In genomic region chr4:37974891-37975448, GRCm38 (mm10) we compare ENCODE assay signal across 20 mouse cellular contexts.
DNase-seq lines count a peak whose midpoint lies in the region; ATAC-seq lines count a peak whose summit lies in the region.
"Had no signal": no experiment of that assay in that cellular context is flagged by ENCODE, and none has a peak within 500 bp of the region (broad histone marks: within the 10 kb centered on the region; RNA-seq: fewer than 3 reads in every experiment).

No protein-coding gene starts in this region.

- WGBS in forebrain, embryonic 15.5 days = 70% methylated on average over 7 of the region's 7 CpGs
- WGBS in forebrain, embryonic 11.5 days = 87% methylated on average over 7 of the region's 7 CpGs

- H3K4me3 ChIP-seq in forebrain, embryonic 15.5 days = no peak overlapping the region
- H3K4me3 ChIP-seq in forebrain, embryonic 11.5 days (ENCODE audit: low read depth, low read length) = no peak overlapping the region
- H3K4me3 ChIP-seq: layer of hippocampus, adult 2 months; midbrain, embryonic 12.5 days had no signal

- H3K27ac ChIP-seq in forebrain, embryonic 15.5 days (replicated peaks) = no peak overlapping the region
- H3K27ac ChIP-seq in forebrain, embryonic 11.5 days (ENCODE audit: low read depth, low read length) = no peak overlapping the region
- H3K27ac ChIP-seq: layer of hippocampus, adult 2 months; midbrain, embryonic 12.5 days had no signal

- no peaks in the 10 kb centered on the region for H3K4me1 ChIP-seq in forebrain, embryonic 15.5 days
- no peaks in the 10 kb centered on the region for H3K4me1 ChIP-seq in forebrain, embryonic 11.5 days (replicated peaks; ENCODE audit: control insufficient read depth, insufficient read depth, low read length)
- H3K4me1 ChIP-seq: midbrain, embryonic 12.5 days had no signal

- H3K4me2 ChIP-seq in forebrain, embryonic 15.5 days (replicated peaks) = no peak overlapping the region
- H3K4me2 ChIP-seq in forebrain, embryonic 11.5 days (ENCODE audit: low read depth, low read length, severe bottlenecking) = no peak overlapping the region
- H3K4me2 ChIP-seq: heart, embryonic 11.5 days; liver, embryonic 11.5 days; midbrain, embryonic 12.5 days had no signal

- no peaks in the 10 kb centered on the region for H3K36me3 ChIP-seq in forebrain, embryonic 15.5 days
- H3K36me3 ChIP-seq in forebrain, embryonic 11.5 days (ENCODE audit: control insufficient read depth, insufficient read depth, low read length) = no peaks in the 10 kb centered on the region
- H3K36me3 ChIP-seq: midbrain, embryonic 12.5 days had no signal

- H3K9ac ChIP-seq in forebrain, embryonic 15.5 days (replicated peaks) = no peak overlapping the region
- no peak overlapping the region for H3K9ac ChIP-seq in forebrain, embryonic 11.5 days (ENCODE audit: low read length)
- H3K9ac ChIP-seq: midbrain, embryonic 12.5 days had no signal

- ATAC-seq in forebrain, embryonic 15.5 days (replicated peaks) = peak; percentile 75
- ATAC-seq in forebrain, embryonic 11.5 days (replicated peaks; ENCODE audit: low FRiP score) = no peak
- ATAC-seq: hindbrain, embryonic 16.5 days; intestine, postnatal 0 days had no signal

- H3K9me3 ChIP-seq in forebrain, embryonic 15.5 days = no peaks in the 10 kb centered on the region
- H3K9me3 ChIP-seq in forebrain, embryonic 11.5 days (ENCODE audit: control insufficient read depth, low read length) = no peaks in the 10 kb centered on the region
- H3K9me3 ChIP-seq: midbrain, embryonic 12.5 days had no signal

- DNase-seq in forebrain, embryonic 11.5 days (ENCODE audit: low spot score) = no peak
- DNase-seq in layer of hippocampus, postnatal 14 days (ENCODE audit: low spot score in 2 of 2) = peak; percentile 1 to 22
- DNase-seq in layer of hippocampus, postnatal 10 days (ENCODE audit: low spot score in 2 of 2) = no peak
- peak; percentile 45 for DNase-seq in brain, embryonic 18.5 days (ENCODE audit: low read depth, low spot score)
- DNase-seq in lung, postnatal 25 days (ENCODE audit: low spot score) = peak; percentile 13
- DNase-seq in B cell, adult 2 months = no peak
- DNase-seq: adrenal gland, postnatal 10 days; cerebellum, adult 8-10 months; gastrocnemius, postnatal 25 days; heart, postnatal 36 days; kidney, postnatal 10 days; right cerebral cortex, postnatal 25 days; thymus, postnatal 36 days had no signal

- no peaks in the 10 kb centered on the region for H3K27me3 ChIP-seq in forebrain, embryonic 15.5 days
- H3K27me3 ChIP-seq in forebrain, embryonic 11.5 days (ENCODE audit: control insufficient read depth, insufficient read depth, low read length) = no peaks in the 10 kb centered on the region
- H3K27me3 ChIP-seq: midbrain, embryonic 12.5 days had no signal

Comparison
In these comparisons a context has a peak if more than half of its experiments do, and no peak if none do; other contexts are left out.
1. DNase-seq: peak in layer of hippocampus, postnatal 14 days (2 of 2), brain, embryonic 18.5 days (single experiment) and lung, postnatal 25 days (single experiment); none in forebrain, embryonic 11.5 days (single experiment), layer of hippocampus, postnatal 10 days (0 of 2) and B cell, adult 2 months (0 of 2).